Mouse (Mus musculus) left cerebral cortex, postnatal 10 days (tissue): ENCODE results near the gene Pcsk2. TPM values are rescaled to one million over a fixed set of nuclear protein-coding genes. Genes with fewer than 3 reads are reported as not detected.
A peak's percentile ranks its signal among the peaks of the same experiment; 100 is the strongest.

Source experiments
- DNase-seq, 2 experiments: peaks; one replicate each; pipeline ENCODE4 v3.0.0; 2021 to 2022; ENCODE audit warnings: low spot score in 2 of 2, mixed read lengths in 1 of 2; ENCODE audit errors: extremely low spot score in 1 of 2
- intact Hi-C: fragments of 180-260 bp; cut with DNase I; formaldehyde crosslinking; loops from one replicate; pipeline ENCODE4 v1.15.1; 2025
- total RNA-seq, 2 experiments: library from RNA; stranded (reverse); gene quantifications; 2 replicates each; pipeline ENCODE4 v1.2.3; 2021

Pcsk2 gene
- total RNA-seq, 2 experiments from 2014 or later, result 167 to 168 TPM

- intact Hi-C loops, result no loop called here
- no peak for DNase-seq
Observed at GRCm38 (mm10) chr2:143620916-143621315, 75.0 kb downstream of the Pcsk2 start.

- peak in 1 of 2 experiments; percentile 20 for DNase-seq
- intact Hi-C loops, result no loop called here
Observed at GRCm38 (mm10) chr2:143623916-143624315, 78.0 kb downstream of the Pcsk2 start.

GRCm38 (mm10) chr2:143643305-143643704 lies 97.3 kb downstream of the Pcsk2 start:
- DNase-seq, result no peak
- intact Hi-C loops, result no loop called here

DNA sequence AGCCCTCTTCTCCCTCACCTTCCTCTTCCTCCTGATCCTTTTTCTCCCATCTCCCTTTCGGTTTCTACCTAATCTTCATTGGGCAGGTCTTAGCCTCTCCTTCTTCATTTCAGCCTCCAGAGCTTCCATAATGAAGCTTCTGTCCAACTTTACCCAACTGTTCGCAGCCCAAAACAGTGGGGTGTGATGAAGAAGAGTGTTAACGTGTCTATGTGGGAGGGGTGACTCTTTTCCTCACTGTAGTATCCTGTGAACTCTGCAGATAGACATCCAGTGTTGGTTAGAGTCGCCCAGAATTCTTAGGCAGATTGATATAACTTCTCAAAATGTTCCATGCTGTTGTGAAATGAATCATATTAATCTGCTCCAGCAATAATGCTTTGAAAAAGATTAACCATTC lies 98.4 kb downstream of the Pcsk2 start:
- intact Hi-C loops, result no loop called here
- DNase-seq, result no peak

DNA sequence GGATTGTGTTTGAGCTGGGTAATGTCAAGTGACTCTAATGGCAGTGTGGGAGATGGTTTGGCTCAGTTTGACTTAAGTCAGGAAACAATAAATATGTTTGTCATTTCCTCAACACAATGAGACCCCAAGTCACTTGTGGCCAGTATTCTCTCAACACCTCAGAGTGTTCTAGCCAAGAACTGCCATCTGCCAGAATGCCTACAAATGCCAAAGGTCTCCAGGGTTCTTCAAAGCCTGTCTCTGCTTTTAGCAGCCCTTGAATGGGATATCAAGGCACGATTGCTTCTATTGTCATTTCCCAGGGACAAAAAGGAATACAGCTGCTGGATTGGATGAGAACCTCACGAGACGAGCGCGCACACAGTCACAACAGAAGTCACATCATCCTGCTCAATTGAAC lies 100.0 kb downstream of the Pcsk2 start:
- intact Hi-C loops, result no loop called here
- DNase-seq, result no peak

GRCm38 (mm10) chr2:143654621-143655020 lies 108.7 kb downstream of the Pcsk2 start:
- no peak for DNase-seq
- intact Hi-C loops, result no loop called here

- no peak for DNase-seq
- intact Hi-C loops, result no loop called here
Observed at GRCm38 (mm10) chr2:143656968-143657367, 111.0 kb downstream of the Pcsk2 start.

DNA sequence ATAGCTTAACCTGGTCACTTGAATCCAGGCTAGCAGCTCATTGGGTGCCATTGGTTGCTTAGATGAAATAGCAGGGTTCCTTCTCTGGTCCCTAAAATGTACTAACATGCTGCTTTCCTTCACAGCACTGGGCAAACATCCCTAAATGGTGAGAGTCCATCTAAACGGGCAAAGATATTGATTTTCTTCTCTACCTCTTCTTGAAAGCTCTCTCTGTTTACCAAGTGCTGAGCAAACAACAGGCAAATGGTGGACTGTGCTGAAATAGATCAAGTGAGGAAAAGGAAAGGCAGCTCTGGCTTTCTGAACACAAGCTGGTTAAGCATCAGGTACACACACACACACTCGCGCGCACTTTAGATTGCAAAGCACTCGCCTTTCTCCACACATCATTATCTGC lies 120.8 kb downstream of the Pcsk2 start:
- DNase-seq, result no peak
- intact Hi-C loops, result no loop called here

GRCm38 (mm10) chr2:143677869-143678268 lies 131.9 kb downstream of the Pcsk2 start:
- DNase-seq, result no peak

GRCm38 (mm10) chr2:143679513-143679912 lies 133.6 kb downstream of the Pcsk2 start:
- DNase-seq, result no peak
- intact Hi-C loops, result no loop called here

More at GRCm38 (mm10) chr2:143677869-143678268, 131.9 kb downstream of the Pcsk2 start:
- intact Hi-C loops, result no loop called here

GRCm38 (mm10) chr2:143681873-143682555 lies 136.1 kb downstream of the Pcsk2 start:
- intact Hi-C loops, result no loop called here
- no peak for DNase-seq

DNA sequence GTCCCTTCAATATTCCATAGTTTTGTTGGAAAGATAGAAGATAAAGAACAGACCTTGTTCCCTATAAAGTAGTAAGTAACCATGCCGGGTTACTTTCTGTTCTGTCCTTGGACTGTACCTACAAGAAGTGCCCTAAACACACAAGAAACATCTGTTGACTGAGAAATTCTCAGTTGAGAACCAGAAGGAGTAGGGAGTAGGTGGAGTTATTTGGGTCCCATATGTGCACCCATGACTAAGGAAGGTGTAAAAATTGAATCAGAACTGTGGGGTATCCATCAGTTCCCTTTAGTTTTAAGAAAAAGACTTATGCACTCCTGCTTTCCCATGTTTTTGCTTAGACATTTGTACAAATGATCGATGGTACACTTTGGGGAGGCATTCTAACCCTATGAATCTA lies 137.6 kb downstream of the Pcsk2 start:
- DNase-seq, result no peak
- intact Hi-C loops, result no loop called here

- no peak for DNase-seq
- intact Hi-C loops, result no loop called here
Observed at GRCm38 (mm10) chr2:143691244-143691643, 145.3 kb downstream of the Pcsk2 start.

DNA sequence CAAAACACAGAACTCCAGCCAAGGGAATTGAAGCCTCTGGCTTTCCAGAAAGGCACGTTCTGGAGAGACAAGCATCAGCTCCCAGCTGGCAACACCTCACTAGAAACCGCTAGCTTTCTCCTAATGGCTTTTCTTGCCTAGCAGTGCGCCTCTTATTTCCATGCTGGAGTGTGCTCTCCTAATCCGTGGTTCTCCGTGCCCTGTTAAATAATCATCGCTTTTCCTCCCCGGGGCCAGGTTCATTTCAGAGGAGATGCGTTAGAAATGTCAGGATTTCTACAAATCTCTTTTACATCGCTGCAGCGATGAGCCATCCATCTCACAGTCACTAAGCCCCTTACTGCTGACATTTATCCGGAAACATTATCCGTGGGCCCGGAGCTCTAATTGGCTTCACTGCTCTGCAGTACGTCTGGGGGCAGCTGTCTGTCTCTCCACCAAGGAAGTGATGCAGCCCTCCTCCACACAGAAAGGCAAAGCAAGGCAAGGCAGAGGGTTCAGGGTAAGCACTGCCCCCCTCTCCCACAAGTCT lies 150.1 kb downstream of the Pcsk2 start:
- no peak for DNase-seq
- intact Hi-C loops, result no loop called here

- peak in 1 of 2 experiments; percentile 36 for DNase-seq
- intact Hi-C loops, result no loop called here
Observed at GRCm38 (mm10) chr2:143696704-143697103, 150.7 kb downstream of the Pcsk2 start.

DNA sequence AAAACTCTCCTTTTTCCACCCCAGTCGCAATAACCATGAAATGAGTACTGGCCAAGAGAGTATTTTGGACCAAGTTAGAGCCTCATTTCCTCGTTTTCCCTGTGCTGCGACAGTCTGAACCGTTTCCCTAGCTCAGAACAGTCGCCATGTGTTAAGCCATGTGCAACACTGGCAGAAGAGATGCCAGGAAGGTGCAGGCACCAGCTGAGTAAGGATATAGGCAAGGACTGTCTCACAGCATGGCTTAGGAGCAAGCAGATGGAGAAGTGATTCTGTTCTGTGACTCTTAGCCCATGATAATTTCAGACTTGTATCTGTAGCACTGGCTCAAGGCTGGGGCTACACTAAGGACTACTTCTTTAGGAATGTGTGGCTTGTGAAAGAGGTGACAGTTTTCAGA lies 155.2 kb downstream of the Pcsk2 start:
- intact Hi-C loops, result no loop called here

GRCm38 (mm10) chr2:143702931-143703344 lies 157.0 kb downstream of the Pcsk2 start:
- no peak for DNase-seq
- intact Hi-C loops, result no loop called here

More for the DNA sequence above, 155.2 kb downstream of the Pcsk2 start:
- no peak for DNase-seq

DNA sequence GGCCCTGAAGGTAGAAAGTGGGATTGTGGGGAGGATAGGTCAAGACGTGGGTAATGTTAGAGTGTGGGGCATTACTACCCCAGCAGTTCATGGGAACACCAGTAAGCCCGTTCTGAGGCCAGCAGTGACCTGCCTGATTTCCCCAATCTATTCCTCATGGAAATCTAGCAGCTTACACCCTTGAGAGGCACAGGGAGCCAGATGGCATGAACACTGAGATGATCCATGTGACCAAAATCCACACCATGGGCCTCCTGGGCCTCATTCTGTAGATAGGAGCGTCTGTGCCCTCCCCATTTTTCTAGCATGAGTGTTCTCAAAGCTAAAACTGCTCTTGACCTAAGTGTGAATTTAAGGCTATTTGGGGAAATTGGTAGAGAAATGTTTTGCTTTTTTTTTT lies 162.2 kb downstream of the Pcsk2 start:
- intact Hi-C loops, result no loop called here
- DNase-seq, result no peak

DNA sequence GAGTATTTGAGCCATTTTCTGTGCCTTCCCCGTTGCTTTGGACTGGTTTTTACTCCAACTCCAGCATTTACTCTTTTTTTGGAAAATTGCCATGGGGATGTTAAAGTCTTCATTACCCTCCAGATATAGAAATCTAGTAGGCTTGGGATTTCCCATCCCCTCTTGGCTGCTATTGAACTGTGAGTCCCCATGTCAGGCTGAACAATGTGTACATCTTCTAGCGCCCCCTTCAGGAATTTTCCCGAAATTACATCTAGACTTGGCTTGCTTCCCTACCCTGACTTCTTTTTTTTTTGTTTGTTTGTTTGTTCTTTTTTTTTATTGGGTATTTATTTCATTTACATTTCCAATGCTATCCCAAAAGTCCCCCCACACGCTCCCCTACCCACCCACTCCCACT lies 163.3 kb downstream of the Pcsk2 start:
- intact Hi-C loops, result no loop called here
- no peak for DNase-seq

- DNase-seq, result no peak
- intact Hi-C loops, result no loop called here
Observed at GRCm38 (mm10) chr2:143709979-143710378, 164.0 kb downstream of the Pcsk2 start.

DNA sequence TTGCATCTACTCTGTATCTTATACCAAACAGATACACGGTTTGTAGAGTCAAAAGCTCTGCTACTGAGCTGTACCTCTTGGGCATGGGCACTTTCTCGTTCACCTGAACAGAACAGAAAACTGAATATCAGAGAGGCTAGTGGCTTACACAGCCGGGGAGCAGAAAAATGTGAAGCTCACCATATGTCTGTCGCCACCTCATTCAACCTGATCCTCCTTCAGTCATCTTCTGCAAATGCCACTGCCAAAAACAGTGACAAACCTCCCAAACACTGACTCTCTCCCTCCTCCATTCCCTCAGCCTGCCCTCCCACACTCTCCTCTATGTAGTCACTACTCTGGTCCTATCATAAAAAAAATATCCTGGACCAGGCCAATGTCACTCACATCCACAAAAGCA lies 165.9 kb downstream of the Pcsk2 start:
- DNase-seq, result no peak
- intact Hi-C loops, result no loop called here
